Mouse (Mus musculus): ENCODE measurements around the gene Grik2.

The Grik2 gene

GRCm38 (mm10) chr10:49788381-49788906, at the start of gene Grik2:
Gene Grik2 (minus strand): TSS chr10:49788766.
- peak; percentile 89 to 91 for DNase-seq

DNA sequence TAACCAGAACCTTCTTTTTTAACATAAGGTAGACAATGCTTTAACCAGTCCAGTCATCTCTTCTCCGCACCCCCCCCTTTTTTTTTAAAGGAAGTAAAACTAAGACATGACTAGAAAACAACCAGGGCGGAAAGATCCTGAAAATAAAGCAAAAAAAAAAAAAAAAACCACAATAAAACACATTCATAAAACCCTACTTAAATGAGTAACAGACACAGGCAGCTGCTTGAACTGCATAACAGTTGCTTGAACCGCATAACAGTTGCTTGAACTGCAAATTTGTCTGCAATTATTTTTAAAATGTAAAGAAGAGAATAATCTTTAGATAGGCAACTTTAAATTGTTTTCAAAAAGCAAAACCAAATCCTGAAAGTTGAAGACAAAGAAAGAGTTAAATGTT, 45.8 kb upstream of the Grik2 start:
- no peak for DNase-seq

GRCm38 (mm10) chr10:49807276-49807675, 18.7 kb upstream of the Grik2 start:
- DNase-seq: peak in 1 of 2 experiments; percentile 27

DNA sequence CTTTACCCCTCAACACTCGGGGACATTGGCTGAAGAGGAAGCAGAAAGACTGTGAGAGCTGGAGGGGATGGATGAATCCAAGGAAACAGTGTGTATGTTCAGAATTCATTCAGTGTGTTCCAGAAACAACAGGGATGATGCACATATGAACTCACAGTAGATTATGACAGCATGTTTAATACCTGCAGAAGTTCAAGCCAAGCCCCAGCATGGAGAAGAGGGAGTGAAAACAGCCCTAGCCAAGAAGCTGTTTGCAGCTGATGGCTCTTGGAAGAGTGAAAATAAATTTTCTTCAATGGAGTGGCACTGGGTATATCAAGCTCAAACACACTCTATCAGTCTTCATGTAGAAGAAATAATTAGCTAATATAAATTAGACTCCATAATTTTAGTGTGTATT, 12.4 kb upstream of the Grik2 start:
- DNase-seq: no peak

GRCm38 (mm10) chr10:49794129-49794528, 5.6 kb upstream of the Grik2 start:
- no peak for DNase-seq

DNA sequence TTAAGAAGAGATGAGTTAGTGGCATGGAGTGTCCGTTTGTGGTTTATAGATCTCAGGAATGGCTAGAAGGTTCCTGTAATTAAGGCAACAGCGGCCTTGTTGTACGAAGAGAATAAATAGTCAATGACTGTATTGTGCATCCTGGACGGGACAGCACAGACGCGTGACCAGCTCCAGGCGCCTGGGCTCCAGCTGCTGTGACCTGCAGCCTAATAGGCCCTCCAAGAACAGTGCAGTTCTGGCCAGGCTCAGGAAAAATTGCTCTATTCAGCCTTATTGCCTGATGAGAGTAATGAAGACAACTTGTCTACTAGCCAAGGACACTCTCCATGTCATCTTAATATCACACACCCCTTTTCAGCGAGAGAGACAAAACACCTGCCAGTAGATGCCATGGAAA, 1.8 kb upstream of the Grik2 start:
- DNase-seq: peak in 1 of 2 experiments; percentile 17

DNA sequence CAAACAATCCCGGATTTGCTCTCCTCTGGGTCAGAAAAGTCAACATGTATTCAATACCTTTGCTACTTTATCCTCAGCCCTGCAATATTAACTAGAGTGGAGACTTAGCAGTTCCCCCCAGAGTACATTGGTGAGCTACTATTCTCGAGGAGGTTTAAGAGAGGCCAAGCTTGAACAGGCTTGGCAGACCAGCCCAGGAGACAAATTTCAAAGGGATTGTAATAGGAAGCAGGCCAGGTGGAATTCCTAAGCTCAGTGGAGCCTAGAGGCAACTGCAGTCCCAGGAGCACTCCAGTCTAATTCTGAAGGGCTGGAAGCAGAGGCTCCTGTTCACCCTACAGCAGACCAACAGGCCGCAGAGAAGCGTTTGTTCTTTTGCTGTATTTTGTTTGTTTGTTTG, 1.1 kb upstream of the Grik2 start:
- DNase-seq: peak; percentile 37 to 63

DNA sequence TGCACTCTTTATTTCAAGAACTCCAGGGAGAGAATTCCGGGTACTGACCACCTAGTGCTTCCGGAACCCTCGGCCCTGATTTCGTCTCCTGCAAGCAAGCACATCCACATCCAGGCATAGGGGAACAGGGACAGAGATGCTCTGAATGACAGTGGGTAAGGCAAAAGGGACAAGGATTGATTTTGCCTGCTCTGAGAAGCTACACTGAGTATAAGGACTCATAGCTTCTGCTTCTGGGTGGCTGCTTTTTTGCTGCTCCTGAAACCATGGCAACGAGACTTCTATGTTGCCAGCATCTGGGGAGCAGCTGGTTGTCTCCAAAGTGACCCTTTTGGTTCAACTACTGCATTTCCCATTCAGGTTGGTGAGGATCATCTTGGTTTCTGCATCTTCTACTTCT, 348 bp upstream of the Grik2 start:
- no peak for DNase-seq

DNA sequence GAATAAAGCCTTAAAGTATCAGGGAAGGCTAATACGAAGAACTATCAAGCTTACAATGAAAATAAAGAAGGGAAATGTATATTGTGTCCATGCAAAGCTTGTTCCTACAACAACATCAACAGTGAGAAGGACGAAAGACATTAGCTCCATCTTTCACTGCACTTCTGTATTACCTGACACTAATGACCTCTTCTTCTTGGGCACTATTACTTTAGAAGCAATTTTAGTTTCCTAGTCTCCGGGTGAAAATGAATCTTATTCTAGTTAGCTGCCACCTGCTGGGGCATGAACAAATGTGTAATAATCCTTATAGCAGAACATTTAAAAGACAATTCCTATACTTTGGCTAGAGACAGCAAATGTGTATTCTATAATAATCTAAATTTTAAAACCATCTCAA, 1.9 kb downstream of the Grik2 start:
- DNase-seq: no peak

- DNase-seq: no peak
These were observed 3.1 kb downstream of the Grik2 start for GRCm38 (mm10) chr10:49785477-49785876.

DNA sequence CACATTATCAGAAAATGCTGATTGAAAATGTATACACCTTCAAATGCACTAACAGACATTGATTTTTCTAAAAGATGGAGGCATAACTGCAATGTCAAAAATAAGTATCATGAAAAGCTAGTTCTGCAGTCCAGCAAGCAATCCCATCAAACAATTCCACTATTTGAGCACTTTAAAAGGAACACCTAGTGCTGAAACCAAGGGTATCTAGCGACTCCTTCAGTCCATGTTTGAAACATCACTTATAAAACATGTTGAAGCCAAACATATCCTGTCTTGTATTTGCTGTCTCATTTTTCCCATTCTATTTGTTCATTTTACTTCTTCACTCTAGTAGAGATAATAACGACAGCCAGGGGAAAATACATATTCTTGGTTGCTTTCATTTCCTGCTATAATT, 3.7 kb downstream of the Grik2 start:
- DNase-seq: no peak

DNA sequence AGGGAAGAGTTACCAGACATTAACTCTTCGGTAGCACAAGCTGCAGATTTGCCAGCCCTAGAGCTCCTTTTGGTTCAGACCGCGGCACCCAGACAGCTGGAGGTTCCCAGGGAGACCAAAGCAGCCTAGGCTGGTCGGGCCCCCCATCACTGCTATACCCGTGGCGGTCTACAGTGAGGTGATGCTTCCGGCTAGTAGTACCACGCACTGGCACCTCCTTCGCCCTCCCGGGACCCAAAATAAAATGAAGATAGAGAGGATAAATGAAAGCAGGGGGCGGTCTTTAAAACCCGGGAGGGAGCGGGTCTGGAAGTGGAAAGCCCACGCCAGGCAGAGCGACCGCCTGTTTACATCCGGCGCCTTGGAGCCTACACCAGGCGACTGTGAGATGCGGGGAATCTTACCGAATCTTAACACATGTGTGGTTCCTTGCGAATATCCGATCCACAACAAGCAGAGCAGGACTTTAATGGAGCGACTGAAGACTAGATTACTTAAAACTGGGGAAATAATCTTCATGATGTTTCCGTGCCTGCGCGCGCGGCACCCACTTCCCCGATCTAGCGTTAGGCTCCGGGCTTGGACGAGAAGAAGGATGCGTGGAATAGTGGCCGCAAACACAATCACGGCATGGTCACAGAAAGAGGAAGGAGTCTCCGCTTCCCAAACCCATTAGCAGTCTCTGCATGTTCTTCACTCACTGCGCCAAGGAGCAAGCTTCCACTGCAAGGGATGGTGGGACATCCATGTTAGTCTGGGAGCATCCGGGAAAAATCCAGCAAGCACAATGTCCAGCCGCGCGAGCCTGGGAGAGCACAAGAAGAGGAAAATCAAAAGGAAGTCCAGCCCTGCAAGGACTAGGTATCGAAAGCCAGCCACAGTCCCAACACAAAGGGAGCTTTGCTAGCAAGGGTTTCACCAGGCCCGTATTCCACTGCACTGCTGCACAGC, 5.5 kb downstream of the Grik2 start:
- peak; percentile 42 to 65 for DNase-seq

GRCm38 (mm10) chr10:49782061-49782460, 6.5 kb downstream of the Grik2 start:
- DNase-seq: no peak

DNA sequence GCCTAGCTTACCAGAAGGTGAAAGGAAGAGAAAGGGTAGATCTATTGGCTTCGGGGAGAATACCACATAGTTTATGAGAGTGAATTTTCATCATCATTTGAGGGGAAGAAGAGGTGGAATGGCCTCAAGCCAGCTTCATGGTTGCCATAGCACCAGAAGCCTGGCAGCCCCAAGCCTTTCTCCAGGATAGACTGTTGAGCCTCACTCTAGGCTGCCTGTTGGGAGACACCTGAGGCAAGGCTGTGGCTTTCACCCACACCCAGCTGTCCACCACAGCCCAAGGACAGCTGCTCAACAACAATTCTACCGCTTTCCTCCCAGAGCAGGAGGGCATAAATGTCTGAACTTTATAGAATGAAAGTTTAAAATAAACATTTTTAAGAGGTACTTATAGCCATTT, 8.1 kb downstream of the Grik2 start:
- DNase-seq: peak; percentile 49 to 55

DNA sequence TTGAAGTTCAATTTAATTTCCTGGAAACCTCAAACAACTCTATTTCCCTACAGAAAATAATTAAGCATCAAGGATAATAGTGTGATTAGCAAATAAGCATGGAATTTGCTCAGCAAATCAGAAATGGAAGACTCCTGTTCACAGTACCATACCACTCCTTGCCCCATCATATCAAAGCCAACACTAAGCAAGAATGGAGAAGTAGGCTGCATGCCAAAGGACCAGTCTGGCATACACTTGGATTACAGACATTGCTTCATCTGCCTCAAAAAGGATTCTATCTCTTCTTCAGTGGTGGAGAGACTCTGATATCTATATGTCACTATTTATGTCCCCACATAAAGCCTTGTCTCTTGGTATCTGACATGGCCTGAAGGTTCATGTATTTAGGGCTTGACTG, 19.7 kb downstream of the Grik2 start:
- DNase-seq: peak in 1 of 2 experiments; percentile 24

- DNase-seq: no peak
These were observed 21.0 kb downstream of the Grik2 start for GRCm38 (mm10) chr10:49767556-49767955.

GRCm38 (mm10) chr10:49762607-49763006, 26.0 kb downstream of the Grik2 start:
- no peak for DNase-seq

DNA sequence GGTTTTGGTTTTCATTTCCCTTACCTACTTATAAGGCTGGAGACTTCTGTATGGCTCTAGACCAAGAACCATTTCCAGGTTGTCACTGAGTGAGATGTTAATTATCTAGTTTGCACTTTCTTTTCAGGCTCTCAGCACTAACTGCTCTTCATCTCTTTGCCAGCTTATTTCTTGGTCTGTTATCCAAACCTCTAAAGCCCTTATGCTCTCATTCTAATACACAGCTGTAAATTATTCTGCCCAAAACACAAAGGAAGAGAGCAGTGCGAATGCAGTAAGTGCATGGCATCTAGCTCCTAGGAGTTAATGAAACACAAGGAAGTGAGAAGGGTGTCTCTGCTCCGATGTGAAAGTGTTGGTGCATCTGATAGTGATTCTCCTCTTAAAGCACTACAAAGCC, 36.8 kb downstream of the Grik2 start:
- no peak for DNase-seq

DNA sequence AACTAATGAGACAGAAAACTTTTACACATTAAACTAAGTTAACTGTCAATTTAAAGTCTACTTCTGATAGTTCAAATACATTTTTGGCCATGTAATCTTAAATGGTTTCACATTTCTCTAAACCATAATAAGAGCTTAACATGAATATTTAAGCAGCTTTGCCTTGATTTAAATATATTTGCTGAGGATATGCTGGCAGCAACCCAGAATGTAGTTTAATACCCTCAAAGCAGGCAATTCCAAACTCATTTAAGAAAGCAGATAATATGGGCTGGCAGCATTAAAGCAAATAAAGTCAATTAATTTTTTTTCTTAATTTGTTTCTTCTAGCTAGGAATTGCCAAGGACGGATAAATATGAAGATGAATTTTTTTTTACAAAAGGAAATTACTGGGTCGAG, 56.7 kb downstream of the Grik2 start:
- no peak for DNase-seq

- no peak for DNase-seq
These were observed 64.9 kb downstream of the Grik2 start for GRCm38 (mm10) chr10:49723706-49724105.

DNA sequence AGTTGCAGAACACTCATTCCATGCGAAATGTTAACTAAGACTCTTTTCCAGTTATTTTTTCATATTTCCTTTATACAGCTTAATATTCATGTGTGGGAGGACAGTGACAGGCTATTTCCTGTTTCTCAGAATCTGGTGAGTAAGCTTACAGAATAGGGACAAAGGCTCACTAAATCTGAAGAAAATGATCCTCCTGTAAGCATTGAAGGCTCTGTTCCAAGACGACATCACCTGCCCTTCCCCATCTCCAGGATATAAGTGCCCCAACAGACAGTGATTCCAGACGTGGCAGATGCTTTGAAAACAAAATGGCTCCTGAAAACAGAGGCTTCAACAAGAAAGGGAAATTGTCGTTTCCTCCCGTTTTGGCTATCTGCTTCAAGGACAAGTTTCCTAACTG, 71.7 kb downstream of the Grik2 start:
- DNase-seq: no peak

DNA sequence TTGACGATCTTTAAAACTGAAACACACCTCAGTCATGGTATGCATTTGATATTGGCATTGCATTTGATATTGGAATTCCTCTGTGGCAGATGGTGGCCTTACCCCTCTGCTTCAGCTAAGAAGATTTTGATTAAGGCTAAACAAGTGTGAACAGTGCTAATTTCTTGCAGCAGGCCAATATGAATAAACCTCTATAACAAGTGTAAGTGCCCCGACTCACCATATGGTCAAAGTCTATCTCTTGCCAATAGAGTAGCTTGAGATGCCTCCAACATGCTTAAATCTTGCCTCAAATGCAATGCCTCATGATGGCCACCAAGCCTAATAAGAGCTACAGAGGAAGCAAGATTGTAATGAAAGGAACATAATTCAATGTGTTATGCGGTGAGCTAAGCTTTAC, 78.8 kb downstream of the Grik2 start:
- peak; percentile 7 to 41 for DNase-seq

GRCm38 (mm10) chr10:49704446-49704845, 84.1 kb downstream of the Grik2 start:
- DNase-seq: peak; percentile 9 to 27

- no peak for DNase-seq
These were observed 136.2 kb downstream of the Grik2 start for GRCm38 (mm10) chr10:49652320-49652719.

Data from cerebellum, postnatal 36 days (tissue).